Mouse (Mus musculus) heart, embryonic 11.5 days (tissue): ENCODE data around the gene Samd7. TPM values are rescaled to one million over a fixed set of nuclear protein-coding genes. Genes with fewer than 3 reads are reported as not detected.
"Not testable (repeated sequence)": the region's sequence is repeated elsewhere in the genome, so short reads cannot be mapped to it uniquely, and the experiment has no call there.

Experiments
- ATAC-seq: fragments of 200-750 bp; cut with Nextera tagmentation; replicated peaks from 2 replicates; pipeline ENCODE4 v1.8.0; 2017; ENCODE audit warnings: moderate library complexity; ENCODE audit not compliant: insufficient number of reproducible peaks, low FRiP score, low TSS enrichment
- H3K27ac ChIP-seq: fragments of 300-500 bp; sonication (generic); 2 replicates; pipeline ENCODE4 v1.5.1; 2014; ENCODE audit warnings: mild to moderate bottlenecking, low read depth, low read length
- H3K27me3 ChIP-seq: fragments of 300-500 bp; sonication (generic); 2 replicates; pipeline ENCODE4 v1.6.1; 2014; ENCODE audit warnings: mild to moderate bottlenecking, low read length, mixed read lengths; ENCODE audit not compliant: control insufficient read depth, insufficient read depth
- H3K36me3 ChIP-seq: fragments of 300-500 bp; sonication (generic); 2 replicates; pipeline ENCODE4 v1.6.1; 2014; ENCODE audit warnings: mild to moderate bottlenecking, low read length, moderate library complexity, mixed read lengths; ENCODE audit not compliant: control insufficient read depth, insufficient read depth
- H3K4me1 ChIP-seq: fragments of 300-500 bp; sonication (generic); 2 replicates; pipeline ENCODE4 v1.6.1; 2014; ENCODE audit warnings: low read length; ENCODE audit not compliant: control insufficient read depth, insufficient read depth
- H3K4me2 ChIP-seq: fragments of 300-500 bp; sonication (generic); 2 replicates; pipeline ENCODE4 v1.6.1; 2014; ENCODE audit warnings: mild to moderate bottlenecking, moderate library complexity
- H3K4me3 ChIP-seq: fragments of 300-500 bp; sonication (generic); 2 replicates; pipeline ENCODE4 v1.5.1; 2014; ENCODE audit warnings: low read depth, low read length
- H3K9ac ChIP-seq: fragments of 300-500 bp; sonication (generic); 2 replicates; pipeline ENCODE4 v1.6.1; 2014; ENCODE audit warnings: mild to moderate bottlenecking, low read depth, low read length, moderate library complexity
- H3K9me3 ChIP-seq: fragments of 300-500 bp; sonication (generic); replicated peaks from 2 replicates; pipeline ENCODE4 v1.6.1; 2016; ENCODE audit warnings: low read length; ENCODE audit not compliant: control insufficient read depth
- WGBS: fragments of 180-500 bp; shearing (Covaris S2); extraction: QIAGEN DNeasy Blood & Tissue Kit; methylation state at CpG from one replicate; pipeline ENCODE4 v1.1.7; 2014; ENCODE audit not compliant: insufficient replicate concordance; 5-methylcytosine and 5-hydroxymethylcytosine counted together
- polyA plus RNA-seq: library from polyadenylated mRNA; unstranded; fragments of >200 nt; fragmentation: Nextera tagmentation; extraction: Ambion mirVana; gene quantifications from 2 replicates; pipeline ENCODE4 v1.2.1, GENCODE M21; 2014

Samd7 gene
- polyA plus RNA-seq = not detected in 2 replicates

DNA sequence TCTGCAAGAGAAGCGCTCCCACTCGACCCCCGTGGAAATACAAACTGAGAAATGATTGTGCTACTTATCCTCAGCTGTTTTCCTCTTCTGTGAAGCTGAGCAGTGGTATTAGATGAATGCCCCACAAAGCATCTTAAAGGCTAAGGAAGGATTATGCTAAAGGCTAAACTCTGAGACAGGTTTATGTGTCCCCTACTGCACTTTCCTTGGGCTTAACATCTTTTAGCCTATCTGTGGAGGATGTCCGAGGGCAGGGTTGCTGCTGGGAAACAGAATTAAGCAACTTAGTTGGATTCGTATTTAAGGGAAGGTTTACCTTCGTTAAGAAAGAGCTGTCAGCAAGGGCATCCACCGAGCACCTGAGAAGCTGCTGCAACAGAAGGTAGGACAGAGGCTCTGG is at the start of gene Samd7:
Gene Samd7 (plus strand): TSS at position 288 of the 400 bp plus-strand sequence.
- Histone ChIP-seq H3K9ac (no peak within 1 kb of the TSS), H3K9me3 (no peaks in the 10 kb centered on the region), H3K4me2 (no peak within 1 kb of the TSS), H3K27ac (no peak within 1 kb of the TSS), H3K4me3 (no peak within 1 kb of the TSS), H3K36me3 (no peaks in the 10 kb centered on the region), H3K4me1 (no peaks in the 10 kb centered on the region), H3K27me3 (no peaks in the 10 kb centered on the region)
- 77% methylated on average over 7 of the region's 7 CpGs for WGBS
- ATAC-seq = no peak

DNA sequence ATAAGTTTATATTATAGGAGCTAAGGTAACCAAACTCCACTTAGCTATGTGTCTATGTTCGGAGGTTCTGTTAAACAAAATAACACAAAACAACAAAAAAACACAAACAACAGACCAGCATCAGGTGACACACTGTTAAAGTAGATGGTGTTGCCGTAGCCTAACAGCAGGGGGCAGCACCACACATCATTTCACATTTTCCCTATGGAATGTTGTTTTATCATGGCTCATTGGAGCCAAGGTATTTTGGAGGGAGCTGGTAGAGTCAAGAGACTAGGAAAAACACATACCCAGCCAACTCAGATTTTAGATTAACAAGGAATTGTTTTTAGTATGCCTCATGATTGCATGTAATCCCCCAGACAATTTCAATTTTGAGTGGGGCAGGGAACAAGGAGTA is 49.7 kb upstream of the Samd7 start:
- H3K9ac ChIP-seq = no peak overlapping the region
- WGBS = 17% methylated on average over 2 of the region's 2 CpGs
- H3K36me3 ChIP-seq = no peaks in the 10 kb centered on the region
- no peak overlapping the region for H3K4me2 ChIP-seq
- no peaks in the 10 kb centered on the region for H3K9me3 ChIP-seq
- no peak for ATAC-seq
- H3K27me3 ChIP-seq = no peaks in the 10 kb centered on the region
- no peaks in the 10 kb centered on the region for H3K4me1 ChIP-seq
- H3K4me3 ChIP-seq = no peak overlapping the region
- H3K27ac ChIP-seq = no peak overlapping the region

DNA sequence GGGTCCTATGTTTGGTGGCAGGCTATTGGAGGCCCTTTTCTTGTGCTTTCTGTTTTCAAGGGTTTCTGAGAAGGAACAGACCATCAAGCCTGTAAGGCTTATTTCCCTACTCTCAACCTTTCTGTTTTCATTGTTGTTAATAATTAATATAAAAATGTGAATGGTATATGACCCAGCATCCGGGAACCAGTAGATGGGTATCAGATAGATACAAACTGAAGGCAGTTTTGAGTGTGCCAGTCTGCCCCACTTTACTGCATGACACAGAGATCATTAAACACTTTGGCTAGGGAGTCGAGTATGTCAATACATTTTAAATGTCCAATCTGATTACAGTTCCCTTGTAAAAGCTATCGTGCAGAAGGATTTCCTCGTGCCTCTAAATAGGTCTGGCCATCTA is 48.2 kb upstream of the Samd7 start:
- H3K4me3 ChIP-seq = no peak overlapping the region
- H3K4me2 ChIP-seq = no peak overlapping the region
- H3K36me3 ChIP-seq = no peaks in the 10 kb centered on the region
- WGBS = 65% methylated on average over 4 of the region's 4 CpGs
- H3K27me3 ChIP-seq = no peaks in the 10 kb centered on the region
- H3K9ac ChIP-seq = no peak overlapping the region
- ATAC-seq = no peak
- no peaks in the 10 kb centered on the region for H3K9me3 ChIP-seq
- H3K27ac ChIP-seq = no peak overlapping the region
- no peaks in the 10 kb centered on the region for H3K4me1 ChIP-seq

DNA sequence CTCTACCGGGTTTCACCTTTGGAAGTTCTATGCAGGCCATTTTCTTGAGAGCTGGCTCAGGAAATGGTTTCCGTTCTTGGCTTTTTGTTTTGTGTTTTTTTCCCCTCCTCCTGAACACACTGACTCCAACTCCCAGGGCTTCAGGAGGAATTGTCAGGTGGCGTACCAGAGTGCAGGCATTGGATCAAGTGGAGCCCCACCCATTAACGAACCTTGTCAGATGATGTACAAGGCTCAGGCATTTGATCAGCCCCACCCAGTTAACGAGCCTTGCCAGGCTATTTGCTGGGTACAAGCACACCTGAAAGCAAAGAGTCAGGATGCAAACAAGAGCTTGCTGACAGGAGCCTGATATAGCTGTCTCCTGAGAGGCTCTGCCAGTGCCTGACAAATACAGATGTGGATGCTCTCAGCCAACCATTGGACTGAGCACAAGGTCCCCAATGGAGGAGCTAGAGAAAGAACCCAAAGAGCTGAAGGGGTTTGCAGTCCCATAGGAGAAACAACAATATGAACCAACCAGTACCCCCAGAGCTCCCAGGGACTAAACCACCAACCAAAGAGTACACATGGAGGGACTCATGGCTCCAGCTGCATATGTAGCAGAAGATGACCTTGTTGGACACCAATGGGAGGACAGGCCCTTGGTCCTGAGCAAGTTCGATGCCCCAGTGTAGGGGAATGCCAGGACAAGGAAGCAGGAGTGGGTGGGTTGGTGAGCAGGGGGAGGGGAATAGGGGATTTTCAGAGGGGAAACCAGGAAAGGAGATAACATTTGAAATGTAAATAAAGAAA is 46.2 kb upstream of the Samd7 start, which contains the start of gene Lrrc31:
Gene Lrrc31 (minus strand): TSS at position 133 of the 795 bp plus-strand sequence.
- not testable (repeated sequence) for H3K9me3 ChIP-seq, H3K9ac ChIP-seq, H3K4me3 ChIP-seq, H3K27me3 ChIP-seq, ATAC-seq, H3K27ac ChIP-seq, H3K4me2 ChIP-seq, H3K36me3 ChIP-seq, H3K4me1 ChIP-seq
- WGBS = 75% methylated on average over 6 of the region's 6 CpGs

DNA sequence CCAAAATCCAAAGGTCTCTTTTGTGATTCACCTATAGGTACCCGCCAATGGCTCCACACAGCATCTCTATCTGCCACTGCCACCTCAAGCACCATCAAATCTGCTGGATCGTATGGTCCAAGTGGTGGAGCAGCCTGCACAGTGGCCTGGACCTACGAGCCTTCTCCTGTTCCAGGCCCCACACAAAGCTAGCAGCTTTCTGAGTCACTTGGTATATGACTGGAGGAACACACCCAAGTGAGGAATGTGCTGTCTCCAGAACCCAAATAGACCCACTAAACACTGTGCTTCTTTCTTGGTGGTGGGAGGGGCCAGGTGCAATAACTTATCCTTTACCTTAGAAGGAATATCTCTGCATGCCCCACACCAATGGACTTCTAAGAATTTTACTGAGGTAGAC is 40.1 kb upstream of the Samd7 start:
- no peaks in the 10 kb centered on the region for H3K9me3 ChIP-seq
- H3K4me1 ChIP-seq = no peaks in the 10 kb centered on the region
- no peak overlapping the region for H3K4me3 ChIP-seq
- no peak overlapping the region for H3K4me2 ChIP-seq
- no peak overlapping the region for H3K27ac ChIP-seq
- no peaks in the 10 kb centered on the region for H3K27me3 ChIP-seq
- H3K9ac ChIP-seq = no peak overlapping the region
- WGBS = 70% methylated on average over 3 of the region's 3 CpGs
- H3K36me3 ChIP-seq = no peaks in the 10 kb centered on the region
- ATAC-seq = no peak

DNA sequence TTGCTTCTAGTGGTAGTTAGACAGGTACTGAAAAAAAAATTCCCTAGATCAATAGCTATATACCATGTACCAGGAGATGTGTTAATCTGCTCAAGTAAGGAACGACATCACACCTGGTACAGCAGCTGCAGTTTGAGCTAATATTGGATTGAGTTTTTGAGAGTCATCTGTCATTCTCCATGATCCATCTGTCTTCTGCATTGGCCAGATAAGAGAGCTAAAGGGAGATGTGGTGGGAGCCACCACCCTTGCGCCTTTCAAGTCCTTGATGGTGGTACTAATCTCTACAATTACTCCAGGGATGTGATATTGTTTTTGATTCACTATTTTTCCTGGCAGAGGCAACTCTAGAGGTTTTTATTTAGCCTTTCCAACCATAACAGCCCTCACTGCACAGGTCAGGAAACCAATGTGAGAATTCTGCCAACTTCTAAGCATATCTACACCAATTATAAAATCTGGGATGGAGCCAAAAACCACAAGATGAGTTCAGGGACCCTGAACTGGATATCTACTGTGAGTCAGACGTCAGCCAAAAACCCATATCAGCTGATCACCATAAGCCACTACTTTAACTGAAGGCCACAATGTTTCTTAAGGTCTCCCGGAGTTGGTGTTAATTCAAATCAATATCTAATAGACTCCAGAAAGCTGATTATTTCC is 39.3 kb upstream of the Samd7 start:
- 54% methylated on average over 4 of the region's 4 CpGs for WGBS

DNA sequence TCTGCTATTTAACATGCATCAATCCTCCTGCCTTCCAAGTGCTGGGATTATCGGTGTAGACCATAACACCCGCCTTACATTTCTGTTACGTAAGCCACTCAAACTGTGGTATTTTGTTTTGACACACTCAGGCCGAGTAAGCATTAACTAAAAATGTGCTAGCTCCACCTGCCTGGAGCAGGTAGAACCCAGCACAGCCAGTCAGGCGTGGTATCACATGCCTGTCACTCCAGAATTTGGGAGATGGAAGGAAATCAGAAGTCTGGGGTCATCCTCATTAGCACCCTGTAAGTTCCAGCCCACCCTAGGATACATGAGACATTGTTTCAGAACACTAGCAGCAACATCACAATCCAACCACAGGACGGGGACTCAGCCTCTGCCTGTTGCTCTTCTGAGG is 35.9 kb upstream of the Samd7 start:
- 77% methylated on average over 6 of the region's 6 CpGs for WGBS
- H3K4me2 ChIP-seq = no peak overlapping the region
- ATAC-seq = no peak

More for the DNA sequence above, 39.3 kb upstream of the Samd7 start:
- no peak overlapping the region for H3K4me2 ChIP-seq
- no peaks in the 10 kb centered on the region for H3K27me3 ChIP-seq
- no peak for ATAC-seq
- no peak overlapping the region for H3K27ac ChIP-seq
- no peak overlapping the region for H3K4me3 ChIP-seq
- H3K9ac ChIP-seq = no peak overlapping the region
- H3K4me1 ChIP-seq = no peaks in the 10 kb centered on the region
- H3K9me3 ChIP-seq = no peaks in the 10 kb centered on the region
- H3K36me3 ChIP-seq = no peaks in the 10 kb centered on the region

DNA sequence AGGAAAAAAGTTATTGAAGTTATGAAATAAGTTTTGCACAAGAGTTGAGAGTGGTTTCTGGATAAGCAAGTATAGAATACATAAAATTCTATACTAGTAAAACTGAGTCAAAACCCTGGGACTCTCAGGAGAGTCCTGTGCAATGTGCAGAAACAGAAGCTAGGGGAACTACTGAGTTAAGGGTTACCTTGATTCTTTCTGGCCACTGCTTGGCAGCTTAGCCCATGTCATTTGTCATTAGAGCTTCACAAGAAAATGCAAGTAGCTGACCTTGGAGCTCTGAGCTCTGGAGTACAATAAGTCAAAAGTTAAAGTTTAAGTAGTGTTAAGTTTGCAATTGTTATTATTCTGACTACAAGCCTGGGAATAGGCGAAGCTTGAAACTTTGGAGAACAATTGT is 32.8 kb upstream of the Samd7 start:
- no peak for ATAC-seq
- Histone ChIP-seq H3K4me2 (no peak overlapping the region), H3K9me3 (no peaks in the 10 kb centered on the region), H3K4me3 (no peak overlapping the region), H3K27me3 (no peaks in the 10 kb centered on the region), H3K27ac (no peak overlapping the region), H3K36me3 (no peaks in the 10 kb centered on the region), H3K4me1 (no peaks in the 10 kb centered on the region), H3K9ac (no peak overlapping the region)
- WGBS = 79% methylated on average over 1 of the region's 1 CpGs

More for the DNA sequence above, 35.9 kb upstream of the Samd7 start:
- Histone ChIP-seq H3K9me3 (no peaks in the 10 kb centered on the region), H3K4me3 (no peak overlapping the region), H3K36me3 (no peaks in the 10 kb centered on the region), H3K27me3 (no peaks in the 10 kb centered on the region), H3K27ac (no peak overlapping the region), H3K9ac (no peak overlapping the region), H3K4me1 (no peaks in the 10 kb centered on the region)
